Mouse (Mus musculus) monocyte, adult 2 months (primary cell): ENCODE results near the gene Col9a3.

Source experiments
- DNase-seq, 2 experiments: peaks; one replicate each; pipeline ENCODE4 v3.0.0; 2022; ENCODE audit warnings: low spot score in 2 of 2, low read depth in 1 of 2

Col9a3 gene

DNA sequence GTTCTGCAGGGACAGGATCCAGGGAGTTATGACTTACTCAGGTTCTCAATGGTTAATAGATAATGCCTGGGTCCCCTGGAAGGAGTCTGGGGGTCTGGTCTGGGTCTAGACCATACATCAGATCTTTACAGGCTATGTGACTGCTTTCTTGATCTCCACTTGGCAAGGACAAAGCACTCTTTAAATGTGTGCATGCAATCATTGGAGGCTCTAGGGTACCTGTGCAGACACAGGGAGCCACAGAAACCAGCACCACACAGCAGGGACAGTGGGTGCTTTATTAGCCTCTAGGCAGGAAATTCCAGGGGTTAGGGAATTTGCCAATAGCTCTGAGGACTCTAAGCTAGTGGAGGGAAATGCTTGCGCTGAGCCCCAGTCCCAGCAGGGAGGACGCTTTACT is 14.3 kb downstream of the Col9a3 start:
- DNase-seq, result no peak

DNA sequence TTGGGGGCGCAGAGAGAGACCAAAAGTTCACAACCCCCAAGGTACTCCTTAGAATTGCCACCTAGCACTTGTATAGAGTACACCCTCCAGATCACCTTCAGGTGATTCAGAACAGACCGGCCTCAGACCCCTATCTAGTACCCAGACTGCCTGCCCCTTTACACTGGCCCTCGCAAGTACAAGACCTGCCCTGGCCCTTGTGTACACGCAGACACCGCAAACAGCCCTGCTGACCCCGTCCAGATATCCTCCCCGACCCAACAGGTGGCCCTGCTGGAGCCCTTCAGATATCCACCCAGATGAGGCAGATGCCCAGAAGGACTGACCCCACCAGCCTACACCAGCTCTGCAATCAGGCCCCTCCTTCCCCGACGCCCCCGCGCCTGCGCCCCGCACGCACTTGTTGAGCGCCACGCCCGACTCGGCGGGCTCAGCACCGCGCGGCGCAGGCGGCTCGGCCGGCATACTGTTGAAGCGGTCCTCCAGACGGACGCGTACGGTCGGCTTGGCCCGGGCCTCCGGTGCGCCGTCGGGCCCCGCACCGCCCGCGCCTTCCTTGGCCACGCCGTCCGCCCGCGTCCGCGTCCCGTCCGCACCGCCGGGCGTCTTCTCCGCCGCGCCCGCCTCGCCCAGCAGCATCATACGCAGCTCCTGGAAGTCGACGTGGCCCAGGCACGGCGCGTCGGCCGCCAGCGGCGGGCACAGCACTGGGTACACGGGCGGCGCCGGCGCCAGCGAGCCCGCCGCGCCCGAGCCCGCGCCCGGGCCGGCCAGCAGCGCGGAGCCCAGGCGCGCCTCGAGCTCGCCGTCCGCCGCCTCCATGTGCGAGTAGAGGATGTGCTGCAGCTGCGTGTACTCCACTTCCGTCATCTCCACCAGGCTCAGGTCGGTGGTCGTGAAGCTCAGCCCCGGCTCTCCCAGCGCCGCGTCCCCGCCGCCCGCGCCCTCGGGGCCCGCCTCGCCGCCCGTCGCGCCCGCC is 44.3 kb downstream of the Col9a3 start:
- no peak for DNase-seq

DNA sequence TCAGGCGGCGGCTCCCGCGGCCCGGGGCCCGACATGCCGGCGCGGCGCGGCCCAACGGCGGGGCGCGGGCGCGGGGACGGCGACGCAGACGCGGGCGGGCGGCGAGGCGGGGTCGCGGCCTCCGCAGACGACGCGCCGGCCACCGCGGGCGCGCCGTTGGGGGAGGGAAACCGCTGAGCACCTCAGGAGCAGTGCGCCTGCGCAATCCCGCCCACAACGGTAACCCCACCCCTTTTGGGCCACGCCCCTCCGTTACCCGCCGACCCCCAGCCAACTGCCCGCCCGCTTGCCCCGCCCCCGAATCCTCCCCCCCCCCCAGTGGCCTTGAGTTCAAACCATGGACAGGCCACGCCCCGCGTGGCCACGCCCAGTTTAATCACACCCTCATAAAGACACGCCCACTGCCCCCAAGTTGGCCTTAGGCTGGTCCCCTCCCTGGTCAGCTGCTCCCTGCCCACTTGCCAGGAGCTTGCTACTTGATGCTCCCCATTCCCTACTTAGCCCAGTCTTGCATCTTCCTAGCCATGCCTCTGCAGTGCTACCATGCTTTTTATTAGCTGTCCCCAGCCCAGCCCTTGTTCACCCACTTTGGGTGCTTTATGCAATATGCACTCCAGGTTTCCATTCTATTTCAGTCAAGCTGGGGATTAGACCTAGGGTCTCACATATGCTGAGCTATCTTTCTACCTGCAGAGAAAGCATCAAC is 45.1 kb downstream of the Col9a3 start, which contains the start of gene Tcfl5:
Gene Tcfl5 (minus strand): TSS at position 154 of the 706 bp plus-strand sequence.
- DNase-seq, result no peak

DNA sequence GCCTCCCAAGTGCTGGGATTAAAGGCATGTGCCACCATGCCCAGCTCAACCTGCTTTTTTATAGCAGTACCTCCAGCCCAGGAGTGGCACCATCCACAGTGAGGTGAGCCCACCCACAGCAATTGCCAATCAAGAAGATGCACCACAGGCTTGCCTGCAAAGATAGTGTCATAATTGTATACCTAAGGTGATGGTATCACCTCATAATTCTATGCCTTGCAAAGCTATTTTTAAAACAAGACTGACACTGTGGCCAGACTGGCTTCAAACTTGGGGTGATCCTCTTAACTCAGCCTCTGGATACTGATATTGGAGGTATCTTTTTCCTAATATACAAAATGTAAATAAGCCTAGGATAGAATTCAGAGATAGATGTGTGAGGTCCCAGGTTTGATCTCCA is 46.0 kb downstream of the Col9a3 start:
- no peak for DNase-seq

DNA sequence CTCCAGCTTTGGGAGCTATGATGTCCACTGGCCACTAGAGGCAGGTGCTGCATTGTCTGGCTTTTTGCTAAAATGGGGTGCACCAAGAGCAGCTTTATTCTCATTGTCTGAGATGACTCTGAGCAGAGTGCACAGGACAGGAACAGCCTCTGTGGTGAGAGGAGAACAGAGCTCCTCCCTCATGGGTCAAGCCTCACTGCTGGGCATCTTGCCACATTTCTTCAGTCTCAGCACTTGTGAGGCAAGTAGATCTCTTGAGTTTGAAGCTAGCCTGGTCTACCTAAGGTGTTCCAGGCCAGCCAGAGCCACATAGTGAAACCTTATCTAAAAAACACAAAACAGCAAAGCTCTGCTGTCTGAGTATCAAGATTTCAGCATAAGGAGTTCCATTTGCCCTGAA is 49.3 kb downstream of the Col9a3 start:
- no peak for DNase-seq

DNA sequence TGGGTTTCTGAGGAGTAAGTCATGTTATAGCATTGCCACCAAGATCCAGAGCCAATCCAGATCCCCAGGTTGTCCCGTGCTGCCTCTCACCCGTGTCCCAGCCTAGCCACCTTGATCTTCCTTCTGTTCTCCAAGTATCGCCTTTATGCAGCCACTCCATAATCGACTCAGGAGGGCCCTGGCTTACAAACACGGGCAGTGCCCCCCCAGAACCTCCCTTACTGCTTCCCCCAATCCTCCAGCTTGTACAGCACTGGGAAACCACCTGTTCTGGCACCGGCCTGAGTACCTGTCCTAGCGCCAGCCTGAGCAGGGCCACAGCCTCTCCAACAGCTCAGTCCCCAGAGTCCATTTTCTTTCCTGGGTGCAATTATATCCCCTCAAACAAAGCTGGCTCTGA is 57.1 kb downstream of the Col9a3 start:
- DNase-seq, result no peak

DNA sequence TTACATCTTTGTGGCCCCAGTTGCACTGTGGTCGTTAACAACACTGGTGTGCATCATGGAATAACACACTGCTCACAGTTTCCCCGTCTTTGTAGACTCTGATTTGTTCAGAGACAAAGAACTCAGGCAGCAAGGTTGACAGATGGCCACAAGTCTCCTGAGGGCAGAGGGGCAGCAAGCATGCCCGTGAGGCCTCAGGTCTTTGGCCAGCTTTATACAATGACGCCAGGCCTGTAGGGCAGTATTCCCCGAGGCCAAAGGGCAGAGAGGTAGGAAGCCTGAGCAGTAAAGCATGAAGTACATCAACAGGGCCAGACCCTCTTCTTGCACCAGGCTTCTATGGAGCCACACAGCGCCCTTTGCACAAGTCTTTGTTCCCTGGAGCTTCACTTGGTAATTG is 57.6 kb downstream of the Col9a3 start:
- DNase-seq, result no peak

DNA sequence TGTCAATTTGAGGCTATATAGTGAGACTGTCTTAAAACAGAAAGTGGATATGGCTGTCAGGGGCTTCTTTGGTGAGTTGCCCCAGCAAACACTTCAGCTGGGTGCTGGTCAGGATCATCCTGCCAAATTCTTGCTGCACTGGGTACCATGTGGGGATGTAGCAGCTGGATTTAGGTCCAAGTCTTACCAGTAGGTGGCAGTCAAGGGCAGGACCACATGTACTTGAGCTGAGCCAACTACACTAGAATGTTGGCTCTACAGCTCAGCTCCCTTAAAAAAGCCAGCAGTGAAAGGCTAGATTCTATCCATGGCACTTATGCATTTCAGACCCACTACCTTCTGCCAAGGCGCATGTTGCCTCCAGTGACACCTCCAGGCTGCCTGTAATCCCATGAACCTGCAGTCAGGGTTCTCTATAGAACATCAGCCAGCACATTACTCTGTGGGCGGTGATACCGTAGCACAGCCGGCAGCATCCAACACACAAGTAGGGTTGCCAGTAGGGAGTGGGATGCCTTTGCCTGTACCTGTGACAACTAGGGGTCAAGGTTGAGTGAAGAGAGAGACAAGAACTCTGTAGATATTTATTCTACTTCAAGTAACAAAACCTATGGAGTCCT is 59.9 kb downstream of the Col9a3 start:
- peak in 1 of 2 experiments; percentile 23 for DNase-seq

DNA sequence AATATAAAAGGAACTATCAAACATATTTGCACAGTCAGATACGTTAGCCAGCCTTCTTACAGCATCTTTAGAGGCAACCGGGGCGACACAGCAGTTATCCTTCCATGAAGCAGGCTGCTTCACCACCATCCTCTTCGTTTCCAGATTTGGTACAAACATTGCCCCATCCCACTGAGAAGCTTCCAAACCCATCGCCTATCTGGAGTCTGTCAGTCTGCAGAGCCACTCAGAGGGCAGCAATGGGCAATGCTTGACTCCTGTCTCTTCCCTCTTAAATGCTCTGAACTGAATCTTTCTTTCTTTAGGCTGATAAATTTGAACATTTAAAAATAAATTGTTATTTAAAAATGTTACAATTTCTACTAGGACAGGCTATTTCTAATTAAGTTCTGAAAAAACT is 60.8 kb downstream of the Col9a3 start:
- no peak for DNase-seq

DNA sequence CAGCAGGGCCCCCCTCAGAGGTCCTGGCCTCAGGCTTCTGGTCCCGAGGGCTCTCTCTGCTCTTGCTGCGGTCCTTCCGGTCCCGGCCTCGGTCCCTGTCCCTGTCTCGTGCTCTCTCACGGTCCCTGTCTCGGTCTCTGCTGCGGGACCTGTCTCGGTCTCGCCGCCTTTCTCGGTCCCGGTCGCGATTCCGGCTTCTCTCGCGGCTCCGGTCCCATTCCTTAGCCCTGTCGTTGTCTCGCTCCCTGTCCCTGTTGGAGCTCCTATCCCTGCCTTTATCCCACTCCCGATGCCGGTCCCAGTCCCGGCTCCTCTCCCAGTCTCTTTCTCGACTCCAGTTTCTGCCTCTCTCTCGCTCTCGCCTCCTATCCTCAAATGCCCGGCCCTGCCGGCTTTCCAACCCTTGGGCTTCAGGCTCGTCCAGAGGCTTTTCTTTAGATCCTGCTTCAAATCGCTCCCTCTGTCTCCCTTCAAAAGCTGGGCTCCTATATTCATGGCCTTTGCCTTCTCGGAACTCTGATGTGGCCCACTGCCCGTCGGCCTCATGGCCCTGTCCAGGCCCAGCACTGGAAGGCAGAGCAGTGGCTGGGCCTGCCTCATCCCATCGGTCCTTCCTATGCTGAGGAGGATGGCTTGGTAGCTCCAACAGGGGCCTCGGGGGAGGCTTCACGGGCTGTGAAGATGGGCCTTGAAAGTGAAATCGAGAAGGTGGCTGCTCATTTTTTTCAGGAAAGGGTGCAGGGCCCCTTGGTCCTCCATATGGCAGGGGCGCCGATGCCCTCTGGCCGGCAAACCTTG is 62.0 kb downstream of the Col9a3 start:
- DNase-seq, result no peak

DNA sequence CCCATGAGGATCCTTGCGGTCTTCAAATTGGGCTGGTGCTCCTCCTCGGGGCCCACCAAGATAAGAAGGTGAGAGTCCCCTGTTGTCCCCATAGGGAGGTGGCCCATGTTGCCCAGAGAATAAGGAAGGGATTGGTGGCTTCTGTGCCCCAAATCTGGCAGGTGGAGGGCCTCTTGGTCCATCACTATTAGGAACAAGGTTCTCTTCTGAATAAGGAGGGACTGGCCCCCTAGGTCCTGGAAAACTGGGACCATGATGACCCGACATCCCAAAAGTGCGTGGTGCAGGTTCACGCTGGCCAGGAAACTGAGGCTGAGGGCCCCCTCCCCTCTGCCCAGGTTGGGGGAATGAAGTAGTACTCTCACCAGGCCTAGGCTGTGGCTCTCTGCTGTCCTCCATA is 62.9 kb downstream of the Col9a3 start:
- no peak for DNase-seq

DNA sequence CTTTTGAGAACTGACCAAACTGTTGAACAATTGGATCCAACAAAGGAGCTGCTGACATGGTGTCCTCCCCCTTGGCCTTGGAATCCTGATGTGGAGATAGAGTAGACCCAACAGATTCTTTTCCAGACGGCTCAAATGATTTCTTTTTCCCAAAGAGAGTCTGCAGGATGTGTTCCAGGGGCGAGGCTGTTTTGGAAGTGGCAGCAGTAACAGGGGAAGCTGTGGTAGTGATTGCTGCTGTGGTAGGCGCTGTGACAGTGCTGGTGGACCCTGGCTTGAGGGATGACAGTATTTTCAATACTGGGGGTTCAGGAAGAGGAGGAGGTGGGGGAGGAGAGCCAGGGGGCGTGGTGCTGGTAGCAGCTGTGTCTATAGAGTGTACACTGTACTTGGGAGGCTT is 64.4 kb downstream of the Col9a3 start:
- DNase-seq, result no peak
